8 mouse cellular contexts compared by ENCODE assay signal in genomic region chr14:118157146-118157545, GRCm38 (mm10). TPM values are rescaled to one million over a fixed set of nuclear protein-coding genes. Genes with fewer than 3 reads are reported as not detected.
DNase-seq lines count a peak whose midpoint lies in the region; ATAC-seq and TF ChIP-seq lines count a peak whose summit lies in the region.

No protein-coding gene starts in this region.

- peak; percentile 81 for DNase-seq in forebrain, embryonic 11.5 days (ENCODE audit: low spot score)
- DNase-seq in right cerebral cortex, adult 18-20 months: peak; percentile 27
- no peak for DNase-seq in right cerebral cortex, postnatal 25 days
- DNase-seq in cerebellum, postnatal 10 days: peak; percentile 71 to 80
- DNase-seq in heart, postnatal 4 days: peak; percentile 71
- peak; percentile 62 for DNase-seq in lung, postnatal 10 days
- DNase-seq in spleen, adult 2 months (ENCODE audit: low read depth in 1 of 2, low spot score in 2 of 2): peak in 1 of 2 experiments; percentile 45

- no peaks in the 10 kb centered on the region for H3K9me3 ChIP-seq in forebrain, embryonic 11.5 days (ENCODE audit: control insufficient read depth, low read length)
- H3K9me3 ChIP-seq in forebrain, embryonic 15.5 days: no peaks in the 10 kb centered on the region

- ATAC-seq in forebrain, embryonic 11.5 days (replicated peaks; ENCODE audit: low FRiP score): 0 out of 2 replicates have a peak, but pooled peaks have one; percentile 21
- no peak for ATAC-seq in forebrain, embryonic 15.5 days (replicated peaks)

- no peak overlapping the region for H3K4me2 ChIP-seq in forebrain, embryonic 11.5 days (ENCODE audit: low read depth, low read length, severe bottlenecking)
- no peak overlapping the region for H3K4me2 ChIP-seq in forebrain, embryonic 15.5 days (replicated peaks)

- peak; percentile 85; the same call in 1 of the 2 replicates for TF ChIP-seq CTCF in spleen, adult 2 months (IDR thresholded peaks at IDR 0.05; ENCODE audit: extremely low read depth, insufficient read depth, insufficient read length, insufficient replicate concordance)

- 20% methylated on average over 5 of the region's 5 CpGs for WGBS in forebrain, embryonic 11.5 days
- WGBS in forebrain, embryonic 15.5 days: 16% methylated on average over 5 of the region's 5 CpGs
- 39% methylated on average over 5 of the region's 5 CpGs for WGBS in spleen, adult 2 months

- peaks cover 4% of the 10 kb centered on the region; the same call in 1 of the 2 replicates for H3K36me3 ChIP-seq in forebrain, embryonic 11.5 days (ENCODE audit: control insufficient read depth, insufficient read depth, low read length)
- H3K36me3 ChIP-seq in forebrain, embryonic 15.5 days: peaks cover 16% of the 10 kb centered on the region
- H3K36me3 ChIP-seq in spleen, adult 2 months (ENCODE audit: control insufficient read depth, insufficient read depth, low read length): peaks cover 19% of the 10 kb centered on the region

- no peaks in the 10 kb centered on the region for H3K4me1 ChIP-seq in forebrain, embryonic 11.5 days (replicated peaks; ENCODE audit: control insufficient read depth, insufficient read depth, low read length)
- H3K4me1 ChIP-seq in forebrain, embryonic 15.5 days: no peaks in the 10 kb centered on the region
- H3K4me1 ChIP-seq in spleen, adult 2 months (ENCODE audit: control insufficient read depth, insufficient read depth, insufficient read length): no peaks in the 10 kb centered on the region

- no peak overlapping the region for H3K27ac ChIP-seq in forebrain, embryonic 11.5 days (ENCODE audit: low read depth, low read length)
- no peak overlapping the region for H3K27ac ChIP-seq in forebrain, embryonic 15.5 days (replicated peaks)
- no peak overlapping the region for H3K27ac ChIP-seq in spleen, adult 2 months (ENCODE audit: insufficient read depth, low read length)

- no peak for TF ChIP-seq POLR2A in spleen, adult 2 months (IDR thresholded peaks at IDR 0.05; ENCODE audit: low read depth, low read length)

- H3K27me3 ChIP-seq in forebrain, embryonic 11.5 days (ENCODE audit: control insufficient read depth, insufficient read depth, low read length): no peaks in the 10 kb centered on the region
- no peaks in the 10 kb centered on the region for H3K27me3 ChIP-seq in forebrain, embryonic 15.5 days
- H3K27me3 ChIP-seq in spleen, adult 2 months (ENCODE audit: control insufficient read depth, insufficient read depth, low read length): no peaks in the 10 kb centered on the region

- H3K9ac ChIP-seq in forebrain, embryonic 11.5 days (ENCODE audit: low read length): no peak overlapping the region
- H3K9ac ChIP-seq in forebrain, embryonic 15.5 days (replicated peaks): no peak overlapping the region

- H3K4me3 ChIP-seq in forebrain, embryonic 11.5 days (ENCODE audit: low read depth, low read length): no peak overlapping the region
- no peak overlapping the region for H3K4me3 ChIP-seq in forebrain, embryonic 15.5 days
- no peak overlapping the region for H3K4me3 ChIP-seq in spleen, adult 2 months (ENCODE audit: extremely low read depth, insufficient read depth, insufficient read length)

RNA-seq across cellular contexts. Expression of gene Gpr180, which starts 20.2 kb away (rescaled TPM):
- 36.2 and 39.3 TPM in 2 replicates for polyA plus RNA-seq in forebrain, embryonic 11.5 days (2014; fragmentation: Nextera tagmentation; extraction: Ambion mirVana)
- polyA plus RNA-seq in forebrain, embryonic 15.5 days (2015; fragmentation: Nextera tagmentation; extraction: Ambion mirVana): 29.0 and 29.1 TPM in 2 replicates
- total RNA-seq in heart, postnatal 4 days (2021): 10 to 100 TPM; 29.2 to 32.8 TPM
- 14.5 and 15.1 TPM in 2 replicates for polyA plus RNA-seq in spleen, adult 2 months (2012; rRNA removed)

RNA-seq across cellular contexts. Expression of gene Tgds, which starts 24.6 kb away (rescaled TPM):
- polyA plus RNA-seq in forebrain, embryonic 11.5 days (2014; fragmentation: Nextera tagmentation; extraction: Ambion mirVana): 27.6 and 30.3 TPM in 2 replicates
- polyA plus RNA-seq in forebrain, embryonic 15.5 days (2015; fragmentation: Nextera tagmentation; extraction: Ambion mirVana): 21.4 and 23.4 TPM in 2 replicates
- total RNA-seq in heart, postnatal 4 days (2021): 10 to 100 TPM; 11.8 to 13.9 TPM
- 4.0 and 5.3 TPM in 2 replicates for polyA plus RNA-seq in spleen, adult 2 months (2012; rRNA removed)
